Mouse (Mus musculus) erythroblast, embryonic 14.5 days (primary cell): Measurements from ENCODE around the gene B3gnt2.

Source experiments
- GATA1 ChIP-seq: IDR thresholded peaks from 2 replicates; pipeline ENCODE4 v1.6.1; 2012; ENCODE audit warnings: low read length, inconsistent platforms, mixed read lengths
- TAL1 ChIP-seq: IDR thresholded peaks from 3 replicates; pipeline ENCODE4 v1.6.1; 2012; ENCODE audit warnings: low read length, inconsistent platforms, mixed read lengths

DNA sequence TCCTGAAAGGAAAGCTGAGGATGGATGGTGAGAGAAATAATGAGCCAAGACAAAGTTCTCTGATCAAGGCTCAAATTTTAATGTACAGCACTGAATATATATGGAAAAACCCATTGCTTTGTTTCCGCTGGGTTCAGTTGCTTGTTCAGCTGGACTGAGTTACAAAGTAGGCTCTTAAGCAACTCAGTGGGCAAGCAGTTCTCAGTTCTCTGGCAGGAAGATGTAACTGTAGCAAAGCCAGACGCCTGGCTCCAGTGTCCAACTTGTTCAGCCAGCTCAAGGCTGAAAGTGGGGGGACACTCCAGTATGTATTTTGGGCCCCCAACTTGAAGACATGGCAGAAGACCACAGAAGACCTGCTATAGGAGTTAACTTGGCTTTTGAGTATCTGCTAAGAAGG is 72.9 kb downstream of the B3gnt2 start:
- no peak for TF ChIP-seq TAL1
- no peak for TF ChIP-seq GATA1
